Mouse (Mus musculus) bone marrow, adult 2 months (tissue): ENCODE results near the gene Rad51b.

Experiments
- CTCF ChIP-seq: fragments of 200-500 bp; IDR thresholded peaks from 2 replicates; pipeline ENCODE4 v1.5.1; 2011; ENCODE audit warnings: low read length, control low read depth; ENCODE audit not compliant: control insufficient read depth, insufficient read depth
- POLR2A ChIP-seq: fragments of 200-500 bp; IDR thresholded peaks from 2 replicates; pipeline ENCODE4 v1.6.1; 2011; ENCODE audit warnings: low read depth, mild to moderate bottlenecking, control low read depth, low read length, borderline replicate concordance; ENCODE audit not compliant: control insufficient read depth

GRCm38 (mm10) chr12:79313721-79314120 is 16.6 kb downstream of the Rad51b start:
- TF ChIP-seq CTCF (no peak), POLR2A (no peak)
